Mouse (Mus musculus) ES-E14 (cell line): ENCODE measurements at regions not wholly inside any gene's neighbourhood (a gene's known extent, or its start where the extent isn't known, plus 50 kb on each side); places are given as distances from the start of the nearest gene placed in this dataset.

ENCODE experiments used
- DNase-seq: peaks from one replicate; pipeline ENCODE4 v3.0.0-alpha.2; 2013; ENCODE audit warnings: low read depth, low spot score
- H3K27ac ChIP-seq: 2 replicates; pipeline ENCODE4 v1.5.1; 2012; ENCODE audit warnings: low read depth, mild to moderate bottlenecking, low read length, moderate library complexity, mixed read lengths; ENCODE audit not compliant: poor library complexity, insufficient read depth, severe bottlenecking
- H3K36me3 ChIP-seq: 2 replicates; pipeline ENCODE4 v1.6.1; 2012; ENCODE audit warnings: mild to moderate bottlenecking, low read length, moderate library complexity, mixed read lengths; ENCODE audit not compliant: control insufficient read depth, poor library complexity, insufficient read depth, severe bottlenecking
- H3K4me1 ChIP-seq, 2 experiments: fragments of 150-350 bp in 1 of 2; sonication (generic) in 1 of 2; 2 replicates each; pipeline ENCODE4 v1.6.1; 2012; ENCODE audit warnings: low read length in 2 of 2, mild to moderate bottlenecking in 1 of 2, mixed read lengths in 1 of 2; ENCODE audit not compliant: control insufficient read depth in 2 of 2, insufficient read depth in 2 of 2, poor library complexity in 1 of 2
- H3K4me3 ChIP-seq, 2 experiments: fragments of 150-350 bp in 1 of 2; sonication (generic) in 1 of 2; 2 replicates each; pipeline ENCODE4 v1.5.1; 2012; ENCODE audit warnings: low read length in 2 of 2, low read depth in 1 of 2, mild to moderate bottlenecking in 1 of 2, mixed read lengths in 1 of 2; ENCODE audit not compliant: insufficient read depth in 1 of 2, poor library complexity in 1 of 2, severe bottlenecking in 1 of 2
- H3K9ac ChIP-seq: 2 replicates; pipeline ENCODE4 v1.6.1; 2012; ENCODE audit warnings: low read depth, mild to moderate bottlenecking, low read length, mixed read lengths; ENCODE audit not compliant: poor library complexity, insufficient read depth, severe bottlenecking
- H3K9me3 ChIP-seq: fragments of 150-350 bp; sonication (generic); 2 replicates; pipeline ENCODE4 v1.6.1; 2012; ENCODE audit warnings: low read depth, mild to moderate bottlenecking, low read length; ENCODE audit not compliant: control insufficient read depth, insufficient read depth
- CHD2 ChIP-seq: IDR thresholded peaks from 2 replicates; pipeline ENCODE4 v1.6.1; 2014; ENCODE audit warnings: mild to moderate bottlenecking, low read depth, low read length, inconsistent platforms
- HCFC1 ChIP-seq: IDR thresholded peaks from 2 replicates; pipeline ENCODE4 v1.6.1; 2012; ENCODE audit warnings: low read length, inconsistent platforms, borderline replicate concordance; ENCODE audit not compliant: insufficient read depth
- MAFK ChIP-seq: IDR thresholded peaks from 2 replicates; pipeline ENCODE4 v1.6.1; 2014; ENCODE audit warnings: mild to moderate bottlenecking, low read depth, low read length, inconsistent platforms; ENCODE audit not compliant: insufficient read depth
- ZC3H11A ChIP-seq: IDR thresholded peaks from 2 replicates; pipeline ENCODE4 v1.6.1; 2012; ENCODE audit warnings: low read depth, mild to moderate bottlenecking, inconsistent platforms, low read length, borderline replicate concordance
- ZNF384 ChIP-seq: IDR thresholded peaks from 2 replicates; pipeline ENCODE4 v1.6.1; 2012; ENCODE audit warnings: low read depth, low read length, inconsistent platforms
- in situ Hi-C, 2 experiments: fragments of 600-800 bp; cut with MboI; formaldehyde crosslinking; loops; one replicate each; pipeline ENCODE4 v1.15.1; 2025; ENCODE audit warnings: low sequenced_read_pairs in 2 of 2, inconsistent platforms in 1 of 2; ENCODE audit not compliant: unreplicated experiment in 2 of 2

DNA sequence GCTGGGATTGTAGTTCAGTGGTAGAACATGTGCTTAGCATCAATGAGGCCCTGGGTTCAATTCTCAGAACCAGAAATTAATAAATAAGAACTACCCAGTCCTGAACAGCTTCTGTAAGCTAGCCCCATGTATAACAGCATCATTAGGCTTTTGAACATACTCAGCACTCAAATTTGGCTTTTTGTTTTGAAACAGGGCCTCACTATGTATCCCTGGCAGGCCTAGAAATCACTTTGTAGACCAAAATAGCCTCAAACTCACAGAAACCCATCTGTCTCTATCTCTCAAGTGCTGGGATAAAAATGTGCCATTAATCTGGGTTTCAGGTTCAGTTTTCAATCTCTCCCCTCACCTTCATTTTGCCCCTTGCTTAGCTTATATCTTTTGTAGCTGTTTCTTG is 66.6 kb upstream of the Cul1 start:
- Histone ChIP-seq H3K36me3 (no peaks in the 10 kb centered on the region), H3K9me3 (no peaks in the 10 kb centered on the region), H3K4me3 (no peak overlapping the region), H3K9ac (no peak overlapping the region), H3K27ac (no peak overlapping the region), H3K4me1 (no peaks in the 10 kb centered on the region)
- in situ Hi-C loops: no loop called here
- TF ChIP-seq ZC3H11A: no peak
- TF ChIP-seq HCFC1: no peak
- TF ChIP-seq ZNF384: no peak
- TF ChIP-seq MAFK: no peak
- TF ChIP-seq CHD2: no peak
- DNase-seq: no peak

GRCm38 (mm10) chr6:47389908-47390307 is 63.3 kb upstream of the Cul1 start:
- DNase-seq: no peak
- in situ Hi-C loops: no loop called here
- Histone ChIP-seq H3K9ac (no peak overlapping the region), H3K9me3 (no peaks in the 10 kb centered on the region), H3K4me1 (no peaks in the 10 kb centered on the region), H3K27ac (no peak overlapping the region), H3K36me3 (no peaks in the 10 kb centered on the region), H3K4me3 (no peak overlapping the region)
- TF ChIP-seq ZC3H11A: no peak
- no peak for TF ChIP-seq HCFC1
- no peak for TF ChIP-seq CHD2
- TF ChIP-seq MAFK: no peak

GRCm38 (mm10) chr6:47390436-47391002 is 62.7 kb upstream of the Cul1 start:
- in situ Hi-C loops: no loop called here
- H3K27ac ChIP-seq: no peak overlapping the region
- H3K4me1 ChIP-seq: no peaks in the 10 kb centered on the region
- TF ChIP-seq MAFK (no peak), HCFC1 (no peak), ZC3H11A (no peak), ZNF384 (no peak), CHD2 (no peak)
- no peak for DNase-seq
- H3K36me3 ChIP-seq: no peaks in the 10 kb centered on the region
- H3K9me3 ChIP-seq: no peaks in the 10 kb centered on the region
- no peak overlapping the region for H3K9ac ChIP-seq
- H3K4me3 ChIP-seq: no peak overlapping the region

DNA sequence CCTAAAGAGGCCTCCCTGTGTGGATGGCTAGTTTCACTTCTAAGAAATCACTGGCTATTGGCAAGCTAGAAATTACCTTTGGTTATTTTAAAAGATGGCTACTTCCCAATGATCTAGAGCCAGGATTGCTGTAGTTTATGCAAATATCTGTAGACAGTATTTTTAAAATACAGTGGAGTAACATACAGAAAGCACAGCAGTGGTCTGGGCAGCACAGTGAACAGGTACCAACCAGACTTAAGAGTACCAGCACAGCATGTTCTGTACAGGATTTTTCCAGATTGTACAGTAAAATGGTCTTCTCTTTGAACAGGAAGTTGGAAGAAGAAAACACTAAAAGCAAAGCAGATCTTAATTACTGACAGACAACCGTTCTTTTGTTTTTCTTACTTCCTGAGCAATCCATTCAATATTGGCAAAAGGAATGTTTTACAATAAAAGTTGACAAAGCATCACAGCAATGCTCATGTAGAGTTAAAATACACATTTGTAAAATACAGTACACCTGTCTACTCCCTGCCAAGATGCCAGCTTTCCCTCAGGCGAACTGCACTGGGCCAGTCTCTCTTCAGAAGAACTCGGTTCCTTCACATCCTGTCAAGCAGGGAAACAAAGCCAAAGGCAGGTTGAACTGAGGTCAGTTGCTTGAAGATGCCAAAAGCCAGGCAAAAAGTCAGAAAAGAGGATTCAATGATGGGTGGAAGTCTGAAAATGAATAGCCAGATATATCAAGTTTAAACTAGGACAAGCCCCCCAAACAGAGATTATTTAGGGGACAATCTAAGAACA is 62.0 kb upstream of the Cul1 start:
- no peak for TF ChIP-seq MAFK
- TF ChIP-seq ZNF384: no peak
- TF ChIP-seq ZC3H11A: no peak
- no peak for TF ChIP-seq HCFC1
- TF ChIP-seq CHD2: no peak
- in situ Hi-C loops: no loop called here
- no peak overlapping the region for H3K27ac ChIP-seq
- no peak overlapping the region for H3K9ac ChIP-seq
- H3K4me3 ChIP-seq: no peak overlapping the region
- no peaks in the 10 kb centered on the region for H3K9me3 ChIP-seq
- no peaks in the 10 kb centered on the region for H3K4me1 ChIP-seq
- H3K36me3 ChIP-seq: no peaks in the 10 kb centered on the region
- DNase-seq: no peak
